8 mouse cellular contexts compared by ENCODE assay signal in genomic region chr2:172329179-172329578, GRCm38 (mm10). TPM values are rescaled to one million over a fixed set of nuclear protein-coding genes. Genes with fewer than 3 reads are reported as not detected.
DNase-seq lines count a peak whose midpoint lies in the region; ATAC-seq lines count a peak whose summit lies in the region.

No protein-coding gene starts in this region.

- H3K27ac ChIP-seq in heart, embryonic 12.5 days (ENCODE audit: poor library complexity, severe bottlenecking): no peak overlapping the region
- H3K27ac ChIP-seq in midbrain, embryonic 11.5 days (ENCODE audit: low read depth, low read length): no peak overlapping the region
- H3K27ac ChIP-seq in stomach, embryonic 14.5 days (ENCODE audit: low read length): no peak overlapping the region

- peak; percentile 55; the same call in 1 of the 2 replicates for ATAC-seq in heart, embryonic 12.5 days (ENCODE audit: insufficient number of reproducible peaks, low FRiP score)
- peak; percentile 87 for ATAC-seq in midbrain, embryonic 11.5 days (ENCODE audit: low FRiP score)
- peak; percentile 61; the same call in 1 of the 2 replicates for ATAC-seq in stomach, embryonic 14.5 days (ENCODE audit: insufficient number of reproducible peaks, insufficient read depth, low FRiP score, low read depth)

- no peak for DNase-seq in heart, adult 11 months
- DNase-seq in MN1 (ENCODE audit: low spot score): peak; percentile 83
- peak; percentile 88 to 90 for DNase-seq in cerebellum, postnatal 14 days
- DNase-seq in frontal cortex, postnatal 25 days (ENCODE audit: low spot score in 2 of 2): peak; percentile 67 to 78
- peak; percentile 50 for DNase-seq in left cerebral cortex, adult 11 months (ENCODE audit: low spot score)
- DNase-seq in midbrain, embryonic 11.5 days (ENCODE audit: low spot score, missing footprints): peak; percentile 96

- no peaks in the 10 kb centered on the region for H3K36me3 ChIP-seq in heart, embryonic 12.5 days
- H3K36me3 ChIP-seq in midbrain, embryonic 11.5 days (ENCODE audit: control insufficient read depth, insufficient read depth, low read length): no peaks in the 10 kb centered on the region
- H3K36me3 ChIP-seq in stomach, embryonic 14.5 days (ENCODE audit: control insufficient read depth, insufficient read depth, low read length): no peaks in the 10 kb centered on the region

- H3K4me1 ChIP-seq in heart, embryonic 12.5 days (replicated peaks): 0 out of 2 replicates have a peak, but pooled peaks cover 5% of the 10 kb centered on the region
- 0 out of 2 replicates have a peak, but pooled peaks cover 2% of the 10 kb centered on the region for H3K4me1 ChIP-seq in midbrain, embryonic 11.5 days (ENCODE audit: control insufficient read depth, insufficient read depth, low read length)
- H3K4me1 ChIP-seq in stomach, embryonic 14.5 days (ENCODE audit: control insufficient read depth, insufficient read depth, low read length): no peaks in the 10 kb centered on the region

- peak overlapping the region; percentile 45 for H3K4me2 ChIP-seq in heart, embryonic 12.5 days
- peak overlapping the region; percentile 10; the same call in 1 of the 2 replicates for H3K4me2 ChIP-seq in midbrain, embryonic 11.5 days
- H3K4me2 ChIP-seq in stomach, embryonic 14.5 days (replicated peaks; ENCODE audit: low read depth, low read length): no peak overlapping the region

- H3K9ac ChIP-seq in heart, embryonic 12.5 days: no peak overlapping the region
- no peak overlapping the region for H3K9ac ChIP-seq in midbrain, embryonic 11.5 days (ENCODE audit: low read length)
- no peak overlapping the region for H3K9ac ChIP-seq in stomach, embryonic 14.5 days (replicated peaks; ENCODE audit: low read depth, low read length)

- no peaks in the 10 kb centered on the region for H3K9me3 ChIP-seq in heart, embryonic 12.5 days (replicated peaks)
- H3K9me3 ChIP-seq in midbrain, embryonic 11.5 days (ENCODE audit: control insufficient read depth, low read length): no peaks in the 10 kb centered on the region
- no peaks in the 10 kb centered on the region for H3K9me3 ChIP-seq in stomach, embryonic 14.5 days (ENCODE audit: control insufficient read depth, low read depth, low read length)

- peaks cover 26% of the 10 kb centered on the region for H3K27me3 ChIP-seq in heart, embryonic 12.5 days (replicated peaks)
- H3K27me3 ChIP-seq in midbrain, embryonic 11.5 days (ENCODE audit: control insufficient read depth, insufficient read depth, low read length): no peaks in the 10 kb centered on the region; the same call in 1 of the 2 replicates
- no peaks in the 10 kb centered on the region for H3K27me3 ChIP-seq in stomach, embryonic 14.5 days (ENCODE audit: control insufficient read depth, insufficient read depth, low read length)

- 6% methylated on average over 13 of the region's 13 CpGs for WGBS in heart, embryonic 12.5 days
- WGBS in midbrain, embryonic 11.5 days: 6% methylated on average over 13 of the region's 13 CpGs
- WGBS in stomach, embryonic 14.5 days: 6% methylated on average over 13 of the region's 13 CpGs

- H3K4me3 ChIP-seq in heart, embryonic 12.5 days: no peak overlapping the region
- no peak overlapping the region for H3K4me3 ChIP-seq in midbrain, embryonic 11.5 days (ENCODE audit: low read depth, low read length)
- H3K4me3 ChIP-seq in stomach, embryonic 14.5 days (ENCODE audit: low read depth, low read length): no peak overlapping the region

RNA-seq across cellular contexts. Expression of gene Fam210b, which starts 16.2 kb away (rescaled TPM):
- 24.3 and 24.5 TPM in 2 replicates for polyA plus RNA-seq in heart, embryonic 12.5 days (2016; fragmentation: Nextera tagmentation; extraction: Ambion mirVana)
- polyA plus RNA-seq in midbrain, embryonic 11.5 days (2014; fragmentation: Nextera tagmentation; extraction: Ambion mirVana): 32.2 and 33.0 TPM in 2 replicates
- 10.7 and 11.2 TPM in 2 replicates for polyA plus RNA-seq in stomach, embryonic 14.5 days (2014; fragmentation: Nextera tagmentation; extraction: Ambion mirVana)

RNA-seq across cellular contexts. Expression of gene Aurka, which starts 41.2 kb away (rescaled TPM):
- 102 and 106 TPM in 2 replicates for polyA plus RNA-seq in heart, embryonic 12.5 days (2016; fragmentation: Nextera tagmentation; extraction: Ambion mirVana)
- polyA plus RNA-seq in midbrain, embryonic 11.5 days (2014; fragmentation: Nextera tagmentation; extraction: Ambion mirVana): 163 and 169 TPM in 2 replicates
- 104 and 111 TPM in 2 replicates for polyA plus RNA-seq in stomach, embryonic 14.5 days (2014; fragmentation: Nextera tagmentation; extraction: Ambion mirVana)

RNA-seq across cellular contexts. Expression of gene Cstf1, which starts 41.3 kb away (rescaled TPM):
- polyA plus RNA-seq in heart, embryonic 12.5 days (2016; fragmentation: Nextera tagmentation; extraction: Ambion mirVana): 34.6 and 35.2 TPM in 2 replicates
- polyA plus RNA-seq in midbrain, embryonic 11.5 days (2014; fragmentation: Nextera tagmentation; extraction: Ambion mirVana): 48.0 and 50.2 TPM in 2 replicates
- 40.0 and 43.2 TPM in 2 replicates for polyA plus RNA-seq in stomach, embryonic 14.5 days (2014; fragmentation: Nextera tagmentation; extraction: Ambion mirVana)
